Mouse (Mus musculus): ENCODE results near the gene Gm14851. TPM values are rescaled to one million over a fixed set of nuclear protein-coding genes. Genes with fewer than 3 reads are reported as not detected.
"Not testable (repeated sequence)": the region's sequence is repeated elsewhere in the genome, so short reads cannot be mapped to it uniquely, and the experiment has no call there.

Gene Gm14851
- polyA plus RNA-seq (2015; fragmentation: Nextera tagmentation; extraction: Ambion mirVana) = not detected in 2 replicates

- H3K4me1 ChIP-seq (replicated peaks); H3K27me3 ChIP-seq; H3K9ac ChIP-seq; H3K27ac ChIP-seq (replicated peaks); H3K9me3 ChIP-seq; H3K4me2 ChIP-seq; H3K36me3 ChIP-seq; ATAC-seq (ENCODE audit: low FRiP score, low read depth); H3K4me3 ChIP-seq: not testable (repeated sequence)
- no CpG with 5 or more reads among the region's 2 CpGs for WGBS
Measured at GRCm38 (mm10) chr8:21095950-21096349, at the start of gene Gm14851. Gene Gm14851 (minus strand): TSS chr8:21096050.

GRCm38 (mm10) chr8:21134342-21134741, 38.5 kb upstream of the Gm14851 start, which contains the start of gene Defa30:
Gene Defa30 (plus strand): TSS chr8:21134642.
- H3K9me3 ChIP-seq; H3K27ac ChIP-seq (replicated peaks); H3K27me3 ChIP-seq; H3K4me3 ChIP-seq; H3K36me3 ChIP-seq; H3K4me1 ChIP-seq (replicated peaks); H3K9ac ChIP-seq; H3K4me2 ChIP-seq; ATAC-seq (ENCODE audit: low FRiP score, low read depth): not testable (repeated sequence)
- 62% methylated on average over 3 of the region's 3 CpGs for WGBS

GRCm38 (mm10) chr8:21093106-21093505, 2.7 kb downstream of the Gm14851 start:
- no peak overlapping the region for H3K4me2 ChIP-seq
- no peak overlapping the region for H3K4me3 ChIP-seq
- H3K9ac ChIP-seq = no peak overlapping the region
- no peaks in the 10 kb centered on the region for H3K4me1 ChIP-seq (replicated peaks)
- ATAC-seq (ENCODE audit: low FRiP score, low read depth) = no peak
- H3K27ac ChIP-seq (replicated peaks) = no peak overlapping the region
- H3K36me3 ChIP-seq = no peaks in the 10 kb centered on the region
- no peaks in the 10 kb centered on the region for H3K27me3 ChIP-seq
- H3K9me3 ChIP-seq = peaks cover 6% of the 10 kb centered on the region; the same call in 1 of the 2 replicates
- WGBS = 46% methylated on average over 4 of the region's 4 CpGs

GRCm38 (mm10) chr8:21084142-21084541, 11.7 kb downstream of the Gm14851 start, which contains the start of gene Defa25:
Gene Defa25 (plus strand): TSS chr8:21084442.
- H3K27me3 ChIP-seq; H3K9me3 ChIP-seq; H3K4me3 ChIP-seq; H3K36me3 ChIP-seq; H3K4me2 ChIP-seq; H3K9ac ChIP-seq; H3K27ac ChIP-seq (replicated peaks); H3K4me1 ChIP-seq (replicated peaks); ATAC-seq (ENCODE audit: low FRiP score, low read depth): not testable (repeated sequence)

- H3K4me2 ChIP-seq; H3K9ac ChIP-seq; H3K36me3 ChIP-seq; H3K27ac ChIP-seq (replicated peaks); H3K4me3 ChIP-seq; H3K27me3 ChIP-seq; H3K4me1 ChIP-seq (replicated peaks); ATAC-seq (ENCODE audit: low FRiP score, low read depth); H3K9me3 ChIP-seq: not testable (repeated sequence)
- WGBS = 80% methylated on average over 1 of the region's 1 CpGs
Measured at GRCm38 (mm10) chr8:21064738-21065137, 31.1 kb downstream of the Gm14851 start, which contains the start of gene Defa35. Gene Defa35 (plus strand): TSS chr8:21065038.

GRCm38 (mm10) chr8:21054747-21055146, 41.1 kb downstream of the Gm14851 start, which contains the start of gene Defa23:
Gene Defa23 (plus strand): TSS chr8:21055047.
- H3K36me3 ChIP-seq; H3K27me3 ChIP-seq; H3K9me3 ChIP-seq; ATAC-seq (ENCODE audit: low FRiP score, low read depth); H3K4me1 ChIP-seq (replicated peaks); H3K4me3 ChIP-seq; H3K4me2 ChIP-seq; H3K9ac ChIP-seq; H3K27ac ChIP-seq (replicated peaks): not testable (repeated sequence)
- WGBS = no CpG with 5 or more reads among the region's 1 CpGs

Other genes starting within 250 kb of the Gm14851 start
- gene Defb33, start 203.4 kb downstream of the Gm14851 start, polyA plus RNA-seq (2015; fragmentation: Nextera tagmentation; extraction: Ambion mirVana) = not detected in 2 replicates
- gene Gm15056, start 193.4 kb downstream of the Gm14851 start, polyA plus RNA-seq (2015; fragmentation: Nextera tagmentation; extraction: Ambion mirVana) = not detected in 2 replicates
- not detected in 2 replicates for gene Gm6040, start 174.0 kb downstream of the Gm14851 start, polyA plus RNA-seq (2015; fragmentation: Nextera tagmentation; extraction: Ambion mirVana)
- gene AY761185, start 151.3 kb downstream of the Gm14851 start, polyA plus RNA-seq (2015; fragmentation: Nextera tagmentation; extraction: Ambion mirVana) = not detected in 2 replicates
- not detected in 2 replicates for gene Defa21, start 70.5 kb downstream of the Gm14851 start, polyA plus RNA-seq (2015; fragmentation: Nextera tagmentation; extraction: Ambion mirVana)
- not detected in 2 replicates for gene Defa23, start 41.0 kb downstream of the Gm14851 start, polyA plus RNA-seq (2015; fragmentation: Nextera tagmentation; extraction: Ambion mirVana)
- not detected in 2 replicates for gene Defa35, start 31.0 kb downstream of the Gm14851 start, polyA plus RNA-seq (2015; fragmentation: Nextera tagmentation; extraction: Ambion mirVana)
- gene Defa25, start 11.6 kb downstream of the Gm14851 start, polyA plus RNA-seq (2015; fragmentation: Nextera tagmentation; extraction: Ambion mirVana) = not detected in 2 replicates
- not detected in 2 replicates for gene Defa30, start 38.6 kb upstream of the Gm14851 start, polyA plus RNA-seq (2015; fragmentation: Nextera tagmentation; extraction: Ambion mirVana)
- gene Defa22, start 66.2 kb upstream of the Gm14851 start, polyA plus RNA-seq (2015; fragmentation: Nextera tagmentation; extraction: Ambion mirVana) = not detected in 2 replicates
- not detected in 2 replicates for gene Defa31, start 95.6 kb upstream of the Gm14851 start, polyA plus RNA-seq (2015; fragmentation: Nextera tagmentation; extraction: Ambion mirVana)
- gene Gm15293, start 105.5 kb upstream of the Gm14851 start, polyA plus RNA-seq (2015; fragmentation: Nextera tagmentation; extraction: Ambion mirVana) = not detected in 2 replicates
- not detected in 2 replicates for gene Gm15292, start 153.7 kb upstream of the Gm14851 start, polyA plus RNA-seq (2015; fragmentation: Nextera tagmentation; extraction: Ambion mirVana)
- not detected in 2 replicates for gene Defa27, start 219.5 kb upstream of the Gm14851 start, polyA plus RNA-seq (2015; fragmentation: Nextera tagmentation; extraction: Ambion mirVana)
- gene Defa29, start 231.0 kb upstream of the Gm14851 start, polyA plus RNA-seq (2015; fragmentation: Nextera tagmentation; extraction: Ambion mirVana) = not detected in 2 replicates